Mouse (Mus musculus): ENCODE measurements around the gene Gm20883. TPM values are rescaled to one million over a fixed set of nuclear protein-coding genes. Genes with fewer than 3 reads are reported as not detected.

Gene Gm20883
- total RNA-seq (2023; ENCODE audit: inconsistent age), result not detected in 4 replicates

DNA sequence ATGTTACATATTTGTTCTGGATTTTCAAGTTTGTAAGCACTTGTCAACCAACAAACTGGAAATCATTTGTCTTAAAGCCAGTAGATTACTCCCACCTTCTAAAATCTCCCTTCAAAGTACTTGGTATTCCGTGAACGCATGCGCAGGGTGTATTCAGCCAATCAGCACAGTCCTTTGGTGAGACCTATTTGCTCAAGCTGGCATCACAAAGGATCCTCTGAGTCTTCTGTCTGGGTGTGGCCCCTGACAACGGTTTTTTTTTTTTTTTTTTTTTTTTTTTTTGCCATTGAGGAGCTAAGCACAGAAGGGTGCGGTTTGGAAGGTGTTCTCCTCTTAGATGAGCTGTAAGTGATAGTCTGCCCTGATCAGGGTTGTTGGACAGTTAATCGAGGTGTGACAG, at the start of gene Gm20883:
Gm20883 (plus strand) TSS at position 301 of the 400 bp plus-strand sequence.

